Mouse (Mus musculus) kidney, embryonic 15.5 days (tissue): ENCODE measurements around the gene Pifo. TPM values are rescaled to one million over a fixed set of nuclear protein-coding genes. Genes with fewer than 3 reads are reported as not detected.
"Not testable (repeated sequence)": the region's sequence is repeated elsewhere in the genome, so short reads cannot be mapped to it uniquely, and the experiment has no call there.

Experiments used
- ATAC-seq: fragments of 200-750 bp; cut with Nextera tagmentation; replicated peaks from 2 replicates; pipeline ENCODE4 v1.8.0; 2017; ENCODE audit warnings: moderate TSS enrichment; ENCODE audit not compliant: low FRiP score
- H3K27ac ChIP-seq: fragments of 300-500 bp; sonication (generic); 2 replicates; pipeline ENCODE4 v1.5.1; 2015; ENCODE audit warnings: mild to moderate bottlenecking, inconsistent platforms
- H3K27me3 ChIP-seq: fragments of 300-500 bp; sonication (generic); 2 replicates; pipeline ENCODE4 v1.6.1; 2015; ENCODE audit warnings: inconsistent platforms
- H3K36me3 ChIP-seq: fragments of 300-500 bp; sonication (generic); 2 replicates; pipeline ENCODE4 v1.6.1; 2015; ENCODE audit warnings: inconsistent platforms
- H3K4me1 ChIP-seq: fragments of 300-500 bp; sonication (generic); 2 replicates; pipeline ENCODE4 v1.6.1; 2015; ENCODE audit warnings: inconsistent platforms
- H3K4me2 ChIP-seq: fragments of 300-500 bp; sonication (generic); 2 replicates; pipeline ENCODE4 v1.6.1; 2015; ENCODE audit warnings: moderate library complexity, mild to moderate bottlenecking, inconsistent platforms
- H3K4me3 ChIP-seq: fragments of 300-500 bp; sonication (generic); replicated peaks from 2 replicates; pipeline ENCODE4 v1.5.1; 2015; ENCODE audit warnings: mild to moderate bottlenecking, inconsistent platforms
- H3K9ac ChIP-seq: fragments of 300-500 bp; sonication (generic); 2 replicates; pipeline ENCODE4 v1.6.1; 2015; ENCODE audit warnings: mild to moderate bottlenecking, inconsistent platforms
- H3K9me3 ChIP-seq: fragments of 300-500 bp; sonication (generic); replicated peaks from 2 replicates; pipeline ENCODE4 v1.6.1; 2016; ENCODE audit warnings: inconsistent platforms
- WGBS: fragments of 180-500 bp; shearing (Covaris S2); methylation state at CpG from one replicate; pipeline ENCODE4 v1.1.7; 2015; ENCODE audit warnings: mixed read lengths; 5-methylcytosine and 5-hydroxymethylcytosine counted together
- polyA plus RNA-seq: library from polyadenylated mRNA; unstranded; fragments of >200 nt; fragmentation: Nextera tagmentation; extraction: Ambion mirVana; gene quantifications from 2 replicates; pipeline ENCODE4 v1.2.1, GENCODE M21; 2015

Gene Pifo
- polyA plus RNA-seq, 1 experiment from 2014 or later = 0.23 TPM

- not testable (repeated sequence) for H3K36me3 ChIP-seq, ATAC-seq, H3K9me3 ChIP-seq, H3K4me1 ChIP-seq, H3K4me2 ChIP-seq, H3K9ac ChIP-seq, H3K4me3 ChIP-seq, H3K27me3 ChIP-seq, H3K27ac ChIP-seq
- WGBS = 62% methylated on average over 5 of the region's 5 CpGs
Observed at GRCm38 (mm10) chr3:105989611-105990010, 24.8 kb downstream of the Pifo start.

- no peak for ATAC-seq
- Histone ChIP-seq H3K4me1 (no peaks in the 10 kb centered on the region), H3K9me3 (no peaks in the 10 kb centered on the region), H3K4me2 (no peak overlapping the region), H3K9ac (no peak overlapping the region), H3K27me3 (no peaks in the 10 kb centered on the region), H3K27ac (no peak overlapping the region), H3K36me3 (peaks cover 14% of the 10 kb centered on the region), H3K4me3 (no peak overlapping the region)
- WGBS = 80% methylated on average over 2 of the region's 2 CpGs
Observed at GRCm38 (mm10) chr3:105974174-105974573, 40.3 kb downstream of the Pifo start.

- Histone ChIP-seq H3K9ac (no peak within 1 kb of the TSS), H3K4me1 (no peaks in the 10 kb centered on the region), H3K27me3 (no peaks in the 10 kb centered on the region), H3K9me3 (no peaks in the 10 kb centered on the region), H3K36me3 (peaks cover 22% of the 10 kb centered on the region), H3K27ac (no peak within 1 kb of the TSS), H3K4me3 (no peak within 1 kb of the TSS), H3K4me2 (no peak within 1 kb of the TSS)
- WGBS = 56% methylated on average over 3 of the region's 3 CpGs
- ATAC-seq = no peak
Observed at GRCm38 (mm10) chr3:105973411-105973810, 41.0 kb downstream of the Pifo start, which contains the start of gene Ovgp1. Gene Ovgp1 (plus strand): TSS chr3:105973711.

DNA sequence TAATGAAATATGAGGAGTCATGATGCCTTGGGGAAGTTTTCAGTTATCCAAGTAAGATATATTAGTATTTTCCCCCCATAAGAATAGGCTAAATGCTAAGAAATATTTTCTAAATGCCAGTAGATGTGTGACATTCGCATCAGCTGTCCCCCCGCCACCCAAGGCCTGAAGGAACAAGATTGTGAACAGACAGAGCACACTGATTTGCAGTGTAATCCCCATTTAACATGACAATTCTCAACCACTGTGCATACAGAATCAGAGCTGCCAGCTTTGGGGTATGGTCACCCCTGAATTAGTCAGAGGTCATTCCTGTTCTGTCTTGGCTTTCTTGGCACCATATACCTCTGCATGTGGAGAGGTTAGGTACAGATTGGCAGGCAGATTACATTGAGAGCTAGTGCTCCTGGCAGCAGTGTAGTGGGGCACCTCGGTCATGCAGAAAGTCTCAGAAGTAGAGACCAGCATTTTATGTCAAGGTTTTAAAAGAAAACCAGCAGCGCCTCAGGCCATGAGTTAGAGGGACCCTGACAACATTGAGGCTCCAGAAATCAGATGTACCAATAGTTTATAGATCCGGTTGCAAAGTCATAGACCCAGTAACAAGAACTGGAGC is 42.5 kb downstream of the Pifo start:
- no peak overlapping the region for H3K27ac ChIP-seq
- H3K9ac ChIP-seq = no peak overlapping the region
- H3K27me3 ChIP-seq = no peaks in the 10 kb centered on the region
- peaks cover 37% of the 10 kb centered on the region for H3K36me3 ChIP-seq
- 0 out of 2 replicates have a peak, but pooled peaks have one; percentile 15 for ATAC-seq
- no peak overlapping the region for H3K4me3 ChIP-seq
- H3K9me3 ChIP-seq = no peaks in the 10 kb centered on the region
- H3K4me2 ChIP-seq = no peak overlapping the region
- no peaks in the 10 kb centered on the region for H3K4me1 ChIP-seq
- 81% methylated on average over 5 of the region's 5 CpGs for WGBS

GRCm38 (mm10) chr3:105960700-105961099 is 53.7 kb downstream of the Pifo start:
- H3K4me1 ChIP-seq = peaks cover 29% of the 10 kb centered on the region
- peak overlapping the region; percentile 84 for H3K4me2 ChIP-seq
- no peaks in the 10 kb centered on the region for H3K27me3 ChIP-seq
- 96% methylated on average over 2 of the region's 2 CpGs for WGBS
- no peak overlapping the region for H3K9ac ChIP-seq
- no peak overlapping the region for H3K27ac ChIP-seq
- peaks cover 63% of the 10 kb centered on the region for H3K36me3 ChIP-seq
- no peaks in the 10 kb centered on the region for H3K9me3 ChIP-seq
- ATAC-seq = no peak
- H3K4me3 ChIP-seq = peak overlapping the region; percentile 98

- ATAC-seq = no peak
- Histone ChIP-seq H3K27me3 (no peaks in the 10 kb centered on the region), H3K4me1 (peaks cover 29% of the 10 kb centered on the region), H3K36me3 (peaks cover 59% of the 10 kb centered on the region), H3K9ac (peak within 1 kb of the TSS; percentile 94), H3K9me3 (no peaks in the 10 kb centered on the region), H3K27ac (peak within 1 kb of the TSS; percentile 90), H3K4me2 (peak within 1 kb of the TSS; percentile 84), H3K4me3 (peak within 1 kb of the TSS; percentile 98)
- WGBS = 11% methylated on average over 6 of the region's 6 CpGs
Observed at GRCm38 (mm10) chr3:105959999-105960398, 54.4 kb downstream of the Pifo start, which contains the start of gene Atp5f1. Gene Atp5f1 (minus strand): TSS chr3:105960099.

DNA sequence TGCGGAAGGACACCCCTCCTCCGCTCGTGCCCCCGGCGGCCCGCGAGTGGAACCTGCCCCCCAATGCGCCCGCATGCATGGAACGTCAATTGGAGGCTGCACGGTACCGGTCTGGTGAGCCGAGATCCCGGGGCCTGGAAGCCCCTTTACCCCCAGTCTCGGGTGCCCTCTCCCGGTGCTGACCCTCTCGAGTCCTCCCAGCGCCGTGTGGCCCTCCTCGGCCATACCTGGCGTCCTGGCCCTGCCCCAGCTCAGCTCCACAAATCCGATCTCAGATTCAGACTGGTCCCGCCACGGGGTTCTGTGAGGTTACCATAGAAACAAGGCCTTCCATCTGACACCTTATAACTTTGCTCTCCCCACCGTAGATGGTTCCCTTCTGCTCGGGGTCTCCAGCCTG is 54.9 kb downstream of the Pifo start:
- 2% methylated on average over 26 of the region's 26 CpGs for WGBS
- Histone ChIP-seq H3K27ac (peak overlapping the region; percentile 71), H3K9ac (peak overlapping the region; percentile 94), H3K4me2 (peak overlapping the region; percentile 84), H3K36me3 (peaks cover 59% of the 10 kb centered on the region), H3K4me3 (peak overlapping the region; percentile 98), H3K4me1 (peaks cover 29% of the 10 kb centered on the region), H3K27me3 (no peaks in the 10 kb centered on the region), H3K9me3 (no peaks in the 10 kb centered on the region)
- ATAC-seq = peak; percentile 84

- Histone ChIP-seq H3K4me2 (peak within 1 kb of the TSS; percentile 84), H3K4me1 (peaks cover 29% of the 10 kb centered on the region), H3K27ac (peak within 1 kb of the TSS; percentile 90), H3K4me3 (peak within 1 kb of the TSS; percentile 98), H3K9me3 (no peaks in the 10 kb centered on the region), H3K36me3 (peaks cover 59% of the 10 kb centered on the region), H3K27me3 (no peaks in the 10 kb centered on the region), H3K9ac (peak within 1 kb of the TSS; percentile 94)
- ATAC-seq = peak; percentile 98
- WGBS = 0% methylated on average over 52 of the region's 52 CpGs
Observed at GRCm38 (mm10) chr3:105958974-105959580, 55.4 kb downstream of the Pifo start, which contains the start of gene Wdr77. Gene Wdr77 (plus strand): TSS chr3:105959369.

GRCm38 (mm10) chr3:105958204-105958603 is 56.2 kb downstream of the Pifo start:
- Histone ChIP-seq H3K4me1 (peaks cover 29% of the 10 kb centered on the region), H3K36me3 (peaks cover 56% of the 10 kb centered on the region)
- WGBS = 37% methylated on average over 5 of the region's 5 CpGs

GRCm38 (mm10) chr3:105957235-105957634 is 57.2 kb downstream of the Pifo start:
- ATAC-seq = no peak
- 95% methylated on average over 1 of the region's 1 CpGs for WGBS
- Histone ChIP-seq H3K27me3 (no peaks in the 10 kb centered on the region), H3K4me2 (no peak overlapping the region; the same call in 1 of the 2 replicates), H3K9ac (peak overlapping the region; percentile 75), H3K9me3 (no peaks in the 10 kb centered on the region), H3K36me3 (peaks cover 56% of the 10 kb centered on the region), H3K4me3 (0 out of 2 replicates have a peak overlapping the region, but pooled peaks have one; percentile 0), H3K4me1 (peaks cover 29% of the 10 kb centered on the region), H3K27ac (no peak overlapping the region)

More at GRCm38 (mm10) chr3:105958204-105958603, 56.2 kb downstream of the Pifo start:
- Histone ChIP-seq H3K27me3 (no peaks in the 10 kb centered on the region), H3K9me3 (no peaks in the 10 kb centered on the region), H3K4me2 (peak overlapping the region; percentile 65), H3K4me3 (peak overlapping the region; percentile 98), H3K27ac (peak overlapping the region; percentile 90), H3K9ac (peak overlapping the region; percentile 75)
- no peak for ATAC-seq

DNA sequence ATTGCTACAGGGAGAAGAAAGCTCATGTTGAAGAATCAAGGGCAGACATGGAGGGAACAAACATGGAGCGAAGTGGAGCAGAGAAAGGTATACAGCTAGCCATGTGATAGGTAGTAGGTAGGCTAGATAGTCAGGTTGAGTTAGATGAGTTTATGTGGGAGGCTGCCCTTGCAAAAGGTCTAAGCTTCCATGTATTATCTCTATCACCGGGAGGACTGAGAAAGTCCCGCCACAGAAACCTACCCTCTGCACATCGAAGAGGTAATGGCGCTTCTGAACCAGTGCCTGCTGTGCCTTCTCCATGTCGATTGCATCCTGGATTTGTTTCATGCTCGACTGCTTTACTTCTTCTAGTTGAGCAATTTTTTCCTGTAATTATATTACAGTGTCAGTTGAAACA is 63.1 kb downstream of the Pifo start:
- Histone ChIP-seq H3K4me1 (0 out of 2 replicates have a peak, but pooled peaks cover 2% of the 10 kb centered on the region), H3K9ac (no peak overlapping the region), H3K4me2 (no peak overlapping the region), H3K9me3 (no peaks in the 10 kb centered on the region), H3K36me3 (peaks cover 85% of the 10 kb centered on the region), H3K27ac (no peak overlapping the region), H3K4me3 (no peak overlapping the region), H3K27me3 (no peaks in the 10 kb centered on the region)
- WGBS = 93% methylated on average over 7 of the region's 7 CpGs
- no peak for ATAC-seq
